Mouse (Mus musculus): Measurements from ENCODE around the gene Myo9b.
"Not testable (repeated sequence)": the region's sequence is repeated elsewhere in the genome, so short reads cannot be mapped to it uniquely, and the experiment has no call there.

- not testable (repeated sequence) for TF ChIP-seq POLR2A (IDR thresholded peaks at IDR 0.05; ENCODE audit: borderline replicate concordance, low read depth, low read length); CTCF (IDR thresholded peaks at IDR 0.05; ENCODE audit: low read depth, low read length)
Measured at GRCm38 (mm10) chr8:71281731-71282130, 9.2 kb downstream of the Myo9b start.

Data from bone marrow macrophage, adult 2 months (primary cell).